Mouse (Mus musculus) gastrocnemius, postnatal 36 days (tissue): ENCODE data around the gene Dntt. TPM values are rescaled to one million over a fixed set of nuclear protein-coding genes. Genes with fewer than 3 reads are reported as not detected.
A peak's percentile ranks its signal among the peaks of the same experiment; 100 is the strongest.

Experiments used
- DNase-seq, 2 experiments: peaks; one replicate each; pipeline ENCODE4 v3.0.0; 2022
- intact Hi-C: fragments of 180-260 bp; cut with DNase I; formaldehyde crosslinking; loops from one replicate; pipeline ENCODE4 v1.15.1; 2025
- total RNA-seq, 2 experiments: library from RNA; stranded (reverse); gene quantifications; 2 replicates each; pipeline ENCODE4 v1.2.3; 2021

The Dntt gene
- total RNA-seq, 2 experiments from 2014 or later, result 2.3 TPM; not detected in 1

- intact Hi-C loops, result no loop called here
These were observed 23.2 kb downstream of the Dntt start for GRCm38 (mm10) chr19:41052247-41052646.

GRCm38 (mm10) chr19:41053530-41053929 is 24.5 kb downstream of the Dntt start:
- intact Hi-C loops, result no loop called here
- DNase-seq, result no peak

More at GRCm38 (mm10) chr19:41052247-41052646, 23.2 kb downstream of the Dntt start:
- DNase-seq, result no peak

DNA sequence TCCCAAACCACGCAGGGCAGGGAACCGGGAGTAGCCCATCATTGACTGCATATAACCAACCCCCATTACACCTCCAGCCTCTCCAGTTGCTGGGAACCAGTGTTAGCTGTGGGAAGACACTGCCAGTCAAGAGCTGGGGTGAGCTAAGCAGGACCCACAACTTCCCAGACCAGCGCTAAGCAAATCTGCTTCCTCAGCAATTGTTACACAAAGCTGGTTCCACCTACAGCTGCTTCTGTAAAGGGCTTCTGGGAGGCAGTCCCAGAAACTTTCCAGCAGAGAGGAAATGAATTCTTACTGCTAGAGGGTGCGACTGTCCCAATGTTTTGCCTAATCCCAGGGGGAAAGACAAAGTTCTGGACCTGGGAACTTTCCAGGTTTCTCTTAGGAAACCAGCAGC is 25.6 kb downstream of the Dntt start:
- intact Hi-C loops, result no loop called here
- DNase-seq, result no peak

- DNase-seq, result peak; percentile 72 to 78
- intact Hi-C loops, result no loop called here
These were observed 42.4 kb downstream of the Dntt start for GRCm38 (mm10) chr19:41071500-41071899.

GRCm38 (mm10) chr19:41073746-41074455 is 44.8 kb downstream of the Dntt start:
- DNase-seq, result no peak
- intact Hi-C loops, result no loop called here

DNA sequence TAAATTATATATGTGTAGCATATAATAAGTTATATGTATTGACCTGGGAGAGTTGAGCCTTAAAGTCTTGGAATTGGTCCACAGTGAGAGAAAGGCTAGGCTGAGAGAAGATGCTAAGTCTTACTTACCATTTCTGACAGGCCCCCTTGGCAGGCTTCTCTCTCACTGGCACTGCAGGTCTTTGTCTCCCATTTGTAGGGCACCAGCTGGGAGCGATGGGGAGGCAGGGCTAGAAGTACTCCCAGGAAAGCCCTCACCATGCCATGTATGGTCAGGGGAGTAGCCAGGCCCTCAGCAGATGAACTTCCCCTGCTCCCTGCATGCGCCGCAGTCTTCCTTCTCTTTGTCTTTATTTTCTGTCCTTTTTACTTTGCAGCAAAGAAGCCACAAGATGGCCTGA is 47.8 kb downstream of the Dntt start, which contains the start of gene Opalin:
Opalin (minus strand) TSS at position 208 of the 400 bp plus-strand sequence.
- DNase-seq, result no peak
- intact Hi-C loops, result no loop called here

DNA sequence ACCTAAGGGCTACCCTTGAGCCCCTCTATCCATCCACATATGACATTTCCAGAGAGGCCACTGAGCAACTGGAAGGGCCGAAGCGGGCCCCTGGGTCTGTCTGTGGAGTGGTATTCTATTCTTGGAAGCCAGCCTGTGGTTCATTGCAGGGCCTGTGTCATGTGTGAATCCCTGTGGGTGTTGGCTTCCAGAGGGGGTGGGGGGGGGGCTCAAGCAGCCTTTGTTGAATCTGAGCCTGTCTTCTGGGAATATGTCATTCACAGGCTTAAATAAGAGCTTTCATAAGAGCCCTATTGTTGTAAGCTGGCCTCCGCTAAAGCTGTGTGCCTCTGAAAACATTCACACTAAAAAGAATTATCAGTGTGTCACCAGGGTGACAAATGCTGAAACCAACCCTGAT is 52.5 kb downstream of the Dntt start:
- intact Hi-C loops, result no loop called here
- DNase-seq, result no peak

DNA sequence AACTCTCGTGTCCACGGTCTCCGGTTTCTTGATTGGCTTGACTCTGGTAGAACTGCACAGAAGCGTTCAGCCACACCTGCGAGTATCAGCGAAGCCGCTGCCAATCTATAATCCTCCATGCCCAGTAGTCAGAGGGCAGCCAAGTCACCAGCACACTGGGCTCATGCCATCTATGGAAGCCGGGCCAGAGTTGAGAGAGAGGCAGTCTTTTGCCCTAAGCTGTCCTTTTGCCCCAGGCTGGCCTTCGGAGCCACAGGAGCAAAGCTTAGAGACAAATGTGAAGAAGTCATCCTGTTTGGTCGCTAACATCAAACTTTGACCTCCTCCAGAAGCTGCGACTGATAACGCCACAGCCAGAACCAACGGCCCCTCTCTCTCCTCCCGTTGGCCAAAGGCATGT is 54.6 kb downstream of the Dntt start:
- intact Hi-C loops, result no loop called here
- no peak for DNase-seq

- intact Hi-C loops, result loop anchor here (5.0 kb wide), 1 partner anchor 161 kb away; no protein-coding TSS in a partner anchor
These were observed 57.2 kb downstream of the Dntt start for GRCm38 (mm10) chr19:41086289-41086688.

GRCm38 (mm10) chr19:41086700-41087099 is 57.6 kb downstream of the Dntt start:
- intact Hi-C loops, result loop anchor here (5.0 kb wide), 1 partner anchor 161 kb away; no protein-coding TSS in a partner anchor
- peak in 1 of 2 experiments; percentile 55 for DNase-seq

More at GRCm38 (mm10) chr19:41086289-41086688, 57.2 kb downstream of the Dntt start:
- no peak for DNase-seq

GRCm38 (mm10) chr19:41087901-41088300 is 58.8 kb downstream of the Dntt start:
- intact Hi-C loops, result loop anchor here (5.0 kb wide), 1 partner anchor 159 kb away; no protein-coding TSS in a partner anchor
- DNase-seq, result no peak

DNA sequence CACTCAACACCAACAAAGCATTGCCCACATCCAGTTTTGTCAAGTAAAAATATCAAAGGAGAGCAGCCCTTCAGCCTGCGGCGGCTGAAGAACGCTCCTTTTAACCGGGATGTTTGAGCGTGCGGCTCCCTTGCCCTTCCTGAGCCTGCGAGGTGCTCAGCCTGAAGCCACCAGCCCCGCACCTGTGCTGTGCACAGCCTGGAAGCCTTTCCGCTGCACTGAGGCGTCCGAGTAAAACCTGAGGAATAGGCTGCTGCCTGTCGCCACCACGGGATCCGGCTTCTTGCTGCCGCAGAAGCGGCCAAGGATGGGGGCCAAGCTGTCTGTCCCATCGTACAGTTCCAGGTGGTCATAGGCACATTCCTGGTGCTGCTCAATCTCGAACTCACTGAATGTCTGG is 59.4 kb downstream of the Dntt start:
- intact Hi-C loops, result loop anchor here (5.0 kb wide), 1 partner anchor 159 kb away; no protein-coding TSS in a partner anchor
- no peak for DNase-seq

GRCm38 (mm10) chr19:41089833-41090232 is 60.8 kb downstream of the Dntt start:
- intact Hi-C loops, result loop anchor here (5.0 kb wide), 1 partner anchor 157 kb away; no protein-coding TSS in a partner anchor
- DNase-seq, result peak in 1 of 2 experiments; percentile 24

GRCm38 (mm10) chr19:41091901-41092300 is 62.8 kb downstream of the Dntt start:
- intact Hi-C loops, result no loop called here
- DNase-seq, result no peak

DNA sequence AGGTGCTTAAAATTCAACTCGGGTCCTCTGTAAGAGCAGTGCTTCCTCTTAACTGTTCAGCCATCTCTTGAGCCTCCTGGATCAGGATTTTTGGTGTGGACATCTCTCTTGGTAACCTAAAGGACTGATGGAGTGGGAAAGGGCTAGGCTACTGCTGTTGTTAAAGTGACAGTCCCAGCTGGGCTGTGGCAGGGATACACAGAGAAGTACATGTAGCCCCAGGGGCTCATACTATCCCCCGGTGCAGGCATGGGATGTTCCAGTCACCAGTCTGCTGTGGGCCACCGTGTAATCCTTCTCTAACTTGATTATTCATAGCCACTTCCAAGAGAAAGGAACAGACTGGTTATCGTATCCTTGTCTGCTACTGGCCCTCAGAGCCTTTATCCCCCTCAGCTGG is 68.0 kb downstream of the Dntt start:
- DNase-seq, result no peak
- intact Hi-C loops, result no loop called here

DNA sequence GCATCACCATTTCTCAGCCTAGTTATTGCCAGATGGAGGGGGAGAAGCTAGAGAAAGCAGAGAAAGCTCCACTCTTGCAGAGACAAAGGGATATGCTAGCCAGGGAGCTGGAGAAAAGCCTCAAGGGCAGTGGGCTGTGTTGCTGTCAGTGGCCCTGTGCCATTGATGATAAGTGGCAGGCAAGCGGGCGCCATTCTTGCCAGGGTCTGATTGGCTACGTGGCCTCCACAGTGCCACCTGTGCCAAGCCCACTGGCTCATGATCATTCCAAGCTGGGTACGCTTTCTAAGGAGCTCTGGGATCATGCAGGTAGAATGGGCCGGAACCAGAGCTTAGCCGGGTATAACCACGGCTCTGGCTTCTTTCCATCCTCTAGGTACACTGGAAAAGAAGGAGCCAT is 71.8 kb downstream of the Dntt start:
- DNase-seq, result no peak
- intact Hi-C loops, result loop anchor here (5.0 kb wide), 1 partner anchor 141 kb away; no protein-coding TSS in a partner anchor

- intact Hi-C loops, result loop anchor here (5.0 kb wide), 1 partner anchor 141 kb away; no protein-coding TSS in a partner anchor
- peak; percentile 60 to 81 for DNase-seq
These were observed 72.3 kb downstream of the Dntt start for GRCm38 (mm10) chr19:41101390-41101789.

DNA sequence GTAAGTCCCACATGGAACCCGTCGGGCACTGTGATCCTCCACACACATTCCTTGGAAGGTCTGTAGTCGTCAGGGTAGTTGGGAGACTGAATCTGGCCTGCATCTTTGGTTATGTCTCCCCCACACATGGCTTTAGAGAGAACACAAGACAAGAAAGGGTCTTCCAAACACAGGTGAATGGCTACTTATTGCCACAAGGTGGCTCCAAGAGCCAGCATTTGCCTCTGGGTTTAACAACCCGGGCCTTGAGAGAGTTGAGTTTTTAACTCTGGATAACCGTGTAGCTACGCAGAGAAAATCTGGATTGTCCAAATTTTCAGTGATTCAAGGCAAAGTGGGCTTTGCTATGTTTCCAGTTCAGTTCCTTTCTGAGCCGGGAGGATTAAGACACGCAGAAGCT is 75.8 kb downstream of the Dntt start:
- DNase-seq, result no peak
- intact Hi-C loops, result loop anchor here (5.0 kb wide), 1 partner anchor 137 kb away; no protein-coding TSS in a partner anchor

DNA sequence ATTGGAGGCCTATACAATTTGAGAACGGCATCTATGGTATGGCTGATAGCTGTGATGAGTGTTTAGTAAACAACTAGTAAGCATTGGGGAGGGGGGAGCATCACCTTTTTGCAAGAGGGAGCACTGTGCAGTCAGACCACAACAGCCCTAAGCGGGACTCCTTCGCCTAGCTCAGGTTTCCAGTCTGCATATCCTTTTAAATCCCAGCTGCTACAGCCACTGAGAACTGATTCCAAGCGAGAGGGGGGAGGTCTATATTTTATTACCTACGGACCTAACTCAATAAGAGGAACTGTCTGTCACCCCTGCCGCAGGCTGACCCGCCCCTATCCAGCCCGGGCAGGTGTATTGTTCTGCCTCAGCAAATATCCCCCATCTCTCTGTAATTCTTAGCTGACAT is 78.5 kb downstream of the Dntt start:
- no peak for DNase-seq
- intact Hi-C loops, result no loop called here

DNA sequence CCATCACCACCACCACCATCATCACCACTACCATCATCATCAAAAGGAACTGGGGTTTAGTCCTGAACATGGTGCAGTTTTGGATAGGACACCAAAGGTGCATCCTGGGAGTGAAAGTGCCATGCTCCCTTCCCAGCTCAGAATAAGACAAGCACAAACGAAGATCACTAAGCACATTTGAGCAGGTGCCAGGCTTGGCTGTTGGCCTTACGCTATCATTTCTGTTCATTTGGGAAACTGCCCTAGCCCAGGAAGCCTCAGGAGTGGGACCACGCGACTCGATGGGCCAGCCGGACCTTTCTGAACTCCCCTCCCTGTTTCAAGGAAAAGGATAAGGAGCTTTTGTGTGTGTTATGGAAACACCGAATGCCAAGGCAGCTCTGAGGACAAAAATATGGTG is 79.6 kb downstream of the Dntt start:
- intact Hi-C loops, result no loop called here
- DNase-seq, result no peak
